Mouse (Mus musculus) lung, embryonic 14.5 days (tissue): ENCODE measurements around the gene Kif17. TPM values are rescaled to one million over a fixed set of nuclear protein-coding genes. Genes with fewer than 3 reads are reported as not detected.

ENCODE experiments used
- ATAC-seq: fragments of 200-750 bp; cut with Nextera tagmentation; 2 replicates; pipeline ENCODE4 v1.8.0; 2017; ENCODE audit warnings: mild to moderate bottlenecking, moderate TSS enrichment, moderate library complexity; ENCODE audit not compliant: insufficient read depth
- DNase-seq: peaks from one replicate; pipeline ENCODE4 v3.0.0-alpha.2; 2015
- H3K27ac ChIP-seq: fragments of 300-500 bp; sonication (generic); 2 replicates; pipeline ENCODE4 v1.5.1; 2014; ENCODE audit warnings: low read depth, mild to moderate bottlenecking, moderate library complexity
- H3K27me3 ChIP-seq: fragments of 300-500 bp; sonication (generic); 2 replicates; pipeline ENCODE4 v1.6.1; 2014; ENCODE audit warnings: low read length, control low read depth; ENCODE audit not compliant: insufficient read depth
- H3K36me3 ChIP-seq: fragments of 300-500 bp; sonication (generic); 2 replicates; pipeline ENCODE4 v1.6.1; 2014; ENCODE audit warnings: control low read depth; ENCODE audit not compliant: insufficient read depth
- H3K4me1 ChIP-seq: fragments of 300-500 bp; sonication (generic); 2 replicates; pipeline ENCODE4 v1.6.1; 2014; ENCODE audit warnings: antibody characterized with exemption, control low read depth; ENCODE audit not compliant: insufficient read depth
- H3K4me2 ChIP-seq: fragments of 300-500 bp; sonication (generic); 2 replicates; pipeline ENCODE4 v1.6.1; 2014; ENCODE audit warnings: mild to moderate bottlenecking
- H3K4me3 ChIP-seq: fragments of 300-500 bp; sonication (generic); 2 replicates; pipeline ENCODE4 v1.5.1; 2014; ENCODE audit warnings: low read depth, low read length
- H3K9ac ChIP-seq: fragments of 300-500 bp; sonication (generic); 2 replicates; pipeline ENCODE4 v1.6.1; 2014
- H3K9me3 ChIP-seq: fragments of 300-500 bp; sonication (generic); 2 replicates; pipeline ENCODE4 v1.6.1; 2016; ENCODE audit warnings: low read depth, low read length, control low read depth
- CTCF ChIP-seq: IDR thresholded peaks from 2 replicates; pipeline ENCODE4 v1.5.1; 2016; ENCODE audit warnings: antibody characterized with exemption, low read depth
- WGBS: fragments of 180-500 bp; shearing (Covaris S2); extraction: QIAGEN DNeasy Blood & Tissue Kit; methylation state at CpG from one replicate; pipeline ENCODE4 v1.1.7; 2014; 5-methylcytosine and 5-hydroxymethylcytosine counted together
- polyA plus RNA-seq: library from polyadenylated mRNA; unstranded; fragments of >200 nt; fragmentation: Nextera tagmentation; extraction: Ambion mirVana; gene quantifications from 2 replicates; pipeline ENCODE4 v1.2.1, GENCODE M21; 2014

The Kif17 gene
- polyA plus RNA-seq, 1 experiment from 2014 or later: 2.5 TPM

DNA sequence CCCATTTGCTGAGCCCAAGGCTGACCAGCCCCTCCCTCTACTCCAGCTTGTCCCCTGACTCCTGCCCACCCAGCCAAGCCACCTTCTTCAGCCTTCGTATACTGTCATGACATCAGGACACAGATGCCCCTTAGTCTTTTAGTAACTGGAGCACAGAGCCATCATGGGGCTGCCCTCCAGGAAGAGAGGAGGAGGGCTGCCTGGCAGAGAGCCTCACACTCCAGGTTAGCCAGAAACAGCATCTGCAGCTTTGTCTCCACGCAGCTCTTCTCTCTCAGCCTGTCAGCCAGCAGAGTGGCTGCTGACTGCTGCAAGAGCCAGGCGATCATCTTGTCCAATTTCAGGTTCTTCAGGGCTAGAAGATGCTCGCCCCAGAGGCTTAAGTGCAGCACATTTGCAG lies 63.6 kb downstream of the Kif17 start:
- no peak overlapping the region for H3K9ac ChIP-seq
- DNase-seq: no peak
- 87% methylated on average over 4 of the region's 4 CpGs for WGBS
- no peak overlapping the region for H3K27ac ChIP-seq
- no peak for TF ChIP-seq CTCF
- H3K9me3 ChIP-seq: no peaks in the 10 kb centered on the region
- H3K4me2 ChIP-seq: no peak overlapping the region
- no peak for ATAC-seq
- H3K36me3 ChIP-seq: peaks cover 78% of the 10 kb centered on the region
- H3K4me3 ChIP-seq: no peak overlapping the region
- no peaks in the 10 kb centered on the region for H3K4me1 ChIP-seq
- no peaks in the 10 kb centered on the region for H3K27me3 ChIP-seq

DNA sequence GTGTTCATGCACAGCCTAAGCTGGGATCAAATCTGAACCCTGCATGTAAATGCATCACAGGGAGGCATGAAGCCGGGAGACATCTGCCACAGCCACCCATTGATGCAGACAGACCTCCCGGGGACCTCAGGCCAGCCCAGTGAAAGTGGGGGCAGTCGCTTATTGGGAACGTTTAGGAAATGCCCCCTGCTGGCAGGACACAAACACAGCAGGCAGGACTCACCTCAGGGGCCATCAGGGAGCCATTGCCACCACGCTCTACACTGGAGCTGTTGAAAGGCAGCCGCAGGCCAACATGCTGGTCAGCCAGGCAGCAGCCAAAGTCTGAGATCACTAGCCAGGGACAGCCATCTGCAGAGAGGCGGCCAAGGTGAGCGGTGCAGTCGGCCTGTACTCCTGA lies 65.5 kb downstream of the Kif17 start:
- DNase-seq (peak; percentile 50), ATAC-seq (no peak)
- WGBS: 69% methylated on average over 9 of the region's 9 CpGs

DNA sequence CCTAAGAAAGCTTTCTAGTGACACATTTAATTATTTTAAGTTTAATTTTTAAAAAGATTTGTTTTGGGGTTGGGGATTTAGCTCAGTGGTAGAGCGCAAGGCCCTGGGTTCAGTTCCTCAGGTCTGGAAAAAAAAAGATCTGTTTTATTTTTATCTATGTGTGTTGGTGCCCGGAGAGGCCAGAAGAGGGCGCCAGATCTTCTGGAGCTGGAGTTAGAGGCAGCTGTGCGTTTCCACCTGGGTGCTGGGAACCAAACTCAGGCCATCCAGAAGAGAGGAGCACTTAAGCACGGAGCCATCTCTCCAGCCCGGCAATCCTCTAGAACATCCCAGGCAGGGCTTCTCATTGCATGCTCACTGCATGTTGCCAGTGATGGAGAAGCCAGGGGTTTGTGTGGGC lies 66.1 kb downstream of the Kif17 start:
- ATAC-seq: no peak
- Histone ChIP-seq H3K27me3 (no peaks in the 10 kb centered on the region), H3K4me3 (no peak overlapping the region), H3K4me1 (no peaks in the 10 kb centered on the region), H3K36me3 (peaks cover 54% of the 10 kb centered on the region), H3K9ac (no peak overlapping the region), H3K4me2 (no peak overlapping the region), H3K9me3 (no peaks in the 10 kb centered on the region), H3K27ac (no peak overlapping the region)
- DNase-seq: no peak
- WGBS: 89% methylated on average over 6 of the region's 6 CpGs
- peak; percentile 22; the same call in 1 of the 2 replicates for TF ChIP-seq CTCF

More for the DNA sequence above, 65.5 kb downstream of the Kif17 start:
- H3K4me3 ChIP-seq: no peak overlapping the region
- no peaks in the 10 kb centered on the region for H3K27me3 ChIP-seq
- H3K9me3 ChIP-seq: no peaks in the 10 kb centered on the region
- peaks cover 60% of the 10 kb centered on the region for H3K36me3 ChIP-seq
- H3K4me2 ChIP-seq: no peak overlapping the region
- no peaks in the 10 kb centered on the region for H3K4me1 ChIP-seq
- no peak overlapping the region for H3K9ac ChIP-seq
- H3K27ac ChIP-seq: no peak overlapping the region
- peak; percentile 70 for TF ChIP-seq CTCF

DNA sequence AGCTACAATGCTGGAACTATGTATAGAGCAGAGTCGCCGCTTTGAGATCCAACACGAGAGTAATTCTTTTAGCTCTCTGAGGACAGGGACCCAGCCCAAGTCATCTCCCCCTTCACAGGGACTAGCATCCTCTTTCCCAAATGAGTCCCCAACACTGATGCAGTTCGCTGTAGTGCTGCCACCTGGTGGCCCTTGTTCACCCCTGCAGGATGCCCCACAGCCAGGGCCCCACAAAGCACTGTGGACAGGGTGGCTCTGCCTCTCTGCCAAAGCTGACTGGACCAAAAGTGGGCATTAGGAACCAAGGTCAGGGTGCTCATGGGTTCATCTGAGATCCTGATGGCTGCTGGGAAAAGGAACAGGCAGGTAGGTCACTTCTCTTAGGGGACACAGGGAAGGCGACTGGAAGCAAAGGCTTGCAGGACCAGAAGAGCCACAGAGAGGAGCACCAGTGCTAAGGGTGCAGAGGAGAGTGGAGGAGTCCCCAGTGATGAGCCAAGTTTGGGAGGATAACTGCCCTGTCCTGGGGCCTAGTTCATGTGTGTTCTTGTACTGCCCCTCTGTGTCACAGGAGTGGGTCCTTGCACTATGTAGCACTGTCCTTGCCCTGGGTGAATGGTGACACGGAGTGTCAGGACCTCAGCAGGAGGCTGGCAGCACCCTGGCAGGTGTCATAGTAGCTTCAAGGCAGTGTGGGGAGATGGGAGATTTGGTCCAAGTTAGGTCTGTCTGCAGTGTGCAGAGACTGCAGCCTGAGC lies 68.5 kb downstream of the Kif17 start:
- Histone ChIP-seq H3K9ac (no peak overlapping the region), H3K9me3 (no peaks in the 10 kb centered on the region), H3K27me3 (no peaks in the 10 kb centered on the region), H3K27ac (no peak overlapping the region), H3K4me3 (no peak overlapping the region), H3K4me2 (no peak overlapping the region), H3K36me3 (peaks cover 31% of the 10 kb centered on the region), H3K4me1 (no peaks in the 10 kb centered on the region)
- 51% methylated on average over 6 of the region's 6 CpGs for WGBS
- DNase-seq (peak; percentile 78), ATAC-seq (peak; percentile 59)
- peak; percentile 87 for TF ChIP-seq CTCF

DNA sequence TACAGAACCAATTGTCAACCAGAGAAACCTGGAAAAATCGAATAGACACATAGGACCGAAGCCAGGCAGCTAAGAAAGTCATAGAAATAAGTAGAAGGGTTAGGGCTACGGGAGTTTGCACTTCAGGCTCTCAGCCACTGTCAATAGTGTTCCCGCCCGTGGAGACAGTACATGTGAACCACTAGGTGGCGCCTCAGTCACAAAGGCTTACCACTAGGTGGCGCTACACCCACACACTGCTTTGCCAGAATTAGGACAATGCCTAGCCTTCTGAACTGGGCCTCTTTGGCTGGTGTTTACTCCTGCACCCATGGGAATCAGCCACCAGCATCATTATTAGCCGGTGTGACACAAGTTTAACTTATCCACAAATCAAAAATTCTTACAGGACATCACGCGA lies 69.3 kb downstream of the Kif17 start:
- Histone ChIP-seq H3K27ac (no peak overlapping the region), H3K4me1 (no peaks in the 10 kb centered on the region), H3K27me3 (no peaks in the 10 kb centered on the region), H3K9me3 (no peaks in the 10 kb centered on the region), H3K36me3 (peaks cover 23% of the 10 kb centered on the region; the same call in 1 of the 2 replicates), H3K9ac (no peak overlapping the region), H3K4me2 (no peak overlapping the region), H3K4me3 (no peak overlapping the region)
- TF ChIP-seq CTCF: peak; percentile 100
- 30% methylated on average over 10 of the region's 10 CpGs for WGBS
- ATAC-seq: peak; percentile 32; the same call in 1 of the 2 replicates
- DNase-seq: peak; percentile 91

DNA sequence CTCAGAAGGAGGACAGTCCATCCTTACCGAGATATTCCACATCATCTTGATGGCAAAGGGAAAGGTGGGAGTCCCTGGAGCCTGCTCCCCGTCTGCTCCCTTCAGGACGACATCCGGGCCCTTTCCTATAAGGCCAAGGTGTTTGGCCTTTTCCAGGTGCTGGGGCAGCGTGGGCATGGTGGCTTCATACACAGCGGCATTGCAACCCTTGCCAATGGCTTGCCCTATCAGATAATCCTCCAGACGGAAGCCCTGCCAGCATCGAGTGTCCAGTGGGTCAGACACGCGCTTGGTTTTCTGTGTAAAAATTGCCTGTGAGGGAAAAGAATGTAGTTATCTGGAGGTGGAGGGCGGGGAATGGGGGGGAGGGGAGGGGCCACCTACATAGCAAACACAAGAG lies 70.5 kb downstream of the Kif17 start:
- peaks cover 12% of the 10 kb centered on the region; the same call in 1 of the 2 replicates for H3K36me3 ChIP-seq
- no peak for DNase-seq
- no peak overlapping the region for H3K4me3 ChIP-seq
- H3K27me3 ChIP-seq: no peaks in the 10 kb centered on the region
- H3K4me1 ChIP-seq: no peaks in the 10 kb centered on the region
- TF ChIP-seq CTCF: no peak
- WGBS: 50% methylated on average over 11 of the region's 11 CpGs
- no peaks in the 10 kb centered on the region for H3K9me3 ChIP-seq
- no peak overlapping the region for H3K9ac ChIP-seq
- H3K27ac ChIP-seq: no peak overlapping the region
- H3K4me2 ChIP-seq: no peak overlapping the region
- no peak for ATAC-seq

DNA sequence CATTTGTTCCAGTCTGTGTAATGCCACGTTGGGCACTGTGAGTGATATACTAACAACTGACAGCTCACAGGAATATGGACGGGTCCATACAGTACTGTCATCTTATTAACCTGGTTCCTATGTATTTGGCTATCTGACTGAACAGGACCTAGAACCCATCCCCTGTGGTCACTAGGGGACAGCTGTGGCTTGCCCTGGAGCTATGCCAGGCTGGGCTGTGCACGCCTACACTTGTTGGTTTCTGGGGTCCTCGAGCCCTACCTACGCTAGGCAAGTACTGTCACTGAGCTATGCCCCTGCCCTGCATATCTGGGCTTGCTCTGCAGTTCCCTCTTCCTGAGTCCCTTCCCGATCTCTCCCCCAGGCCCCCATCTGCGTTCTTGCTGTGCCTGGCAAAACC lies 71.3 kb downstream of the Kif17 start:
- DNase-seq (no peak), ATAC-seq (no peak)
- Histone ChIP-seq H3K9ac (no peak overlapping the region), H3K9me3 (no peaks in the 10 kb centered on the region), H3K4me1 (no peaks in the 10 kb centered on the region), H3K4me3 (no peak overlapping the region), H3K27me3 (no peaks in the 10 kb centered on the region), H3K27ac (no peak overlapping the region), H3K4me2 (no peak overlapping the region), H3K36me3 (peaks cover 9% of the 10 kb centered on the region; the same call in 1 of the 2 replicates)
- 68% methylated on average over 7 of the region's 7 CpGs for WGBS
- TF ChIP-seq CTCF: no peak
